In genomic region chr6:49247246-49247645, GRCm38 (mm10) we compare ENCODE assay signal across 10 mouse cellular contexts. TPM values are rescaled to one million over a fixed set of nuclear protein-coding genes. Genes with fewer than 3 reads are reported as not detected.
DNase-seq lines count a peak whose midpoint lies in the region; ATAC-seq and TF ChIP-seq lines count a peak whose summit lies in the region.
"Had no signal": no experiment of that assay in that cellular context is flagged by ENCODE, and none has a peak within 500 bp of the region (broad histone marks: within the 10 kb centered on the region; RNA-seq: fewer than 3 reads in every experiment).

No protein-coding gene starts in this region.

- no peak for ATAC-seq in liver, postnatal 0 days
- ATAC-seq in liver, embryonic 11.5 days (replicated peaks; ENCODE audit: low FRiP score): no peak; the same call in 1 of the 2 replicates
- ATAC-seq in neural tube, embryonic 13.5 days (ENCODE audit: low read depth): peak; percentile 63

- TF ChIP-seq CTCF in liver, postnatal 0 days (IDR thresholded peaks at IDR 0.05; ENCODE audit: low read depth): peak; percentile 78

- H3K4me3 ChIP-seq in liver, postnatal 0 days (ENCODE audit: low read depth, low read length): no peak overlapping the region
- no peak overlapping the region for H3K4me3 ChIP-seq in liver, embryonic 11.5 days (ENCODE audit: low read depth, low read length)
- H3K4me3 ChIP-seq in neural tube, embryonic 13.5 days: no peak overlapping the region
- H3K4me3 ChIP-seq: heart, embryonic 13.5 days had no signal

- DNase-seq in embryo, embryonic 10 days (ENCODE audit: low spot score): peak; percentile 75
- no peak for DNase-seq in embryo, embryonic 9.5 days (ENCODE audit: extremely low spot score)
- DNase-seq in liver, postnatal 0 days: no peak
- no peak for DNase-seq in liver, embryonic 11.5 days (ENCODE audit: low spot score)
- peak; percentile 82 for DNase-seq in embryo, embryonic 10.5 days (ENCODE audit: low spot score)
- no peak for DNase-seq in ovary, postnatal 36 days (ENCODE audit: low spot score)
- DNase-seq in right cerebral cortex, postnatal 36 days (ENCODE audit: low spot score in 2 of 2): no peak
- DNase-seq: cerebellum, adult 11-12 months had no signal

- H3K9ac ChIP-seq in liver, postnatal 0 days (replicated peaks): no peak overlapping the region
- H3K9ac ChIP-seq in liver, embryonic 11.5 days (ENCODE audit: low read depth, low read length): no peak overlapping the region
- no peak overlapping the region for H3K9ac ChIP-seq in neural tube, embryonic 13.5 days
- H3K9ac ChIP-seq: heart, embryonic 13.5 days had no signal

- H3K36me3 ChIP-seq in liver, postnatal 0 days (replicated peaks; ENCODE audit: insufficient read depth, low read length): peaks cover 66% of the 10 kb centered on the region
- peaks cover 54% of the 10 kb centered on the region for H3K36me3 ChIP-seq in liver, embryonic 11.5 days (ENCODE audit: control insufficient read depth, insufficient read depth, low read length)
- peaks cover 75% of the 10 kb centered on the region for H3K36me3 ChIP-seq in neural tube, embryonic 13.5 days

- no peaks in the 10 kb centered on the region for H3K27me3 ChIP-seq in liver, postnatal 0 days (ENCODE audit: insufficient read depth, low read length)
- H3K27me3 ChIP-seq in liver, embryonic 11.5 days (replicated peaks; ENCODE audit: control insufficient read depth, insufficient read depth, low read length): no peaks in the 10 kb centered on the region
- no peaks in the 10 kb centered on the region for H3K27me3 ChIP-seq in neural tube, embryonic 13.5 days
- H3K27me3 ChIP-seq: heart, embryonic 13.5 days had no signal

- TF ChIP-seq EP300 in liver, postnatal 0 days (IDR thresholded peaks at IDR 0.05; ENCODE audit: low read depth): no peak

- H3K4me2 ChIP-seq in liver, postnatal 0 days (ENCODE audit: low read depth, low read length): no peak overlapping the region
- no peak overlapping the region for H3K4me2 ChIP-seq in liver, embryonic 11.5 days
- no peak overlapping the region for H3K4me2 ChIP-seq in neural tube, embryonic 13.5 days
- H3K4me2 ChIP-seq: heart, embryonic 13.5 days had no signal

- H3K27ac ChIP-seq in liver, postnatal 0 days (ENCODE audit: low read depth): no peak overlapping the region
- H3K27ac ChIP-seq in liver, embryonic 11.5 days (ENCODE audit: low read depth, low read length): no peak overlapping the region
- H3K27ac ChIP-seq in neural tube, embryonic 13.5 days (replicated peaks): no peak overlapping the region
- H3K27ac ChIP-seq: heart, embryonic 13.5 days had no signal

- no peaks in the 10 kb centered on the region for H3K9me3 ChIP-seq in liver, postnatal 0 days (ENCODE audit: low read length)
- H3K9me3 ChIP-seq in liver, embryonic 11.5 days (ENCODE audit: control insufficient read depth, low read length): no peaks in the 10 kb centered on the region
- no peaks in the 10 kb centered on the region for H3K9me3 ChIP-seq in neural tube, embryonic 13.5 days
- H3K9me3 ChIP-seq: heart, embryonic 13.5 days had no signal

- H3K4me1 ChIP-seq in liver, postnatal 0 days (ENCODE audit: insufficient read depth): no peaks in the 10 kb centered on the region
- no peaks in the 10 kb centered on the region for H3K4me1 ChIP-seq in liver, embryonic 11.5 days (replicated peaks; ENCODE audit: control insufficient read depth, insufficient read depth, low read length)
- no peaks in the 10 kb centered on the region for H3K4me1 ChIP-seq in neural tube, embryonic 13.5 days (replicated peaks)
- H3K4me1 ChIP-seq: heart, embryonic 13.5 days had no signal

- WGBS in liver, postnatal 0 days (ENCODE audit: insufficient replicate concordance): 52% methylated on average over 2 of the region's 2 CpGs
- WGBS in liver, embryonic 11.5 days: 55% methylated on average over 2 of the region's 2 CpGs
- WGBS in neural tube, embryonic 13.5 days: 55% methylated on average over 2 of the region's 2 CpGs

RNA-seq across cellular contexts. Expression of gene Tra2a, which starts 16.6 kb away (rescaled TPM):
- polyA plus RNA-seq in liver, postnatal 0 days (2015; fragmentation: Nextera tagmentation; extraction: Ambion mirVana): 23.4 and 26.3 TPM in 2 replicates
- 31.2 and 37.1 TPM in 2 replicates for polyA plus RNA-seq in liver, embryonic 11.5 days (2014; fragmentation: Nextera tagmentation; extraction: Ambion mirVana)
- 140 and 154 TPM in 2 replicates for polyA plus RNA-seq in neural tube, embryonic 13.5 days (2015; fragmentation: Nextera tagmentation; extraction: Ambion mirVana)

RNA-seq across cellular contexts. Expression of gene Igf2bp3, which starts 32.5 kb away (rescaled TPM):
- polyA plus RNA-seq in liver, postnatal 0 days (2015; fragmentation: Nextera tagmentation; extraction: Ambion mirVana): 29.7 and 31.3 TPM in 2 replicates
- polyA plus RNA-seq in liver, embryonic 11.5 days (2014; fragmentation: Nextera tagmentation; extraction: Ambion mirVana): 57.8 and 61.5 TPM in 2 replicates
- polyA plus RNA-seq in neural tube, embryonic 13.5 days (2015; fragmentation: Nextera tagmentation; extraction: Ambion mirVana): 40.9 and 47.2 TPM in 2 replicates

Comparison
In these comparisons a context has a peak if more than half of its experiments do, and no peak if none do; other contexts are left out.
1. DNase-seq: peak in embryo, embryonic 10 days (single experiment) and embryo, embryonic 10.5 days (single experiment); none in embryo, embryonic 9.5 days (single experiment), liver, postnatal 0 days (single experiment), liver, embryonic 11.5 days (single experiment), ovary, postnatal 36 days (single experiment) and right cerebral cortex, postnatal 36 days (0 of 2).